Mouse (Mus musculus): ENCODE measurements around the gene Cyyr1.

DNA sequence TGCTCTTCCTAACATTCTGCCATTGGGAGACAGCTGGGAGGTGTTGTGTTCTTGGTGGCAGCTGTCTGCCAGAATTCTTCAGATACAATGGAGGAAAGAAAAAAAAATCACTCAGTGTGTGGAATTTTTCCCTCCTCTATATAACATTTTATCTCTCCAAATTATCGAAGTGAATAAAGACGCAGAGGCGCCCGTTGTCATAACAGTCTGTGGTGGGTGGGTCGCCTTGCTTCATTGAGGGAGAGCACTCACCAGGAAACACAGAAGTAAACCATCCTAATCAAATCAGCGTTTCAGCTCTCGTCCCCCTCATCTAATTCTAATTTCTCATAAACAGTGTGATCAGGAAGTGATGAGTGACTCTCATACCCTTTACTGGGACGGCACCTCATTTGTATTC, 17.1 kb downstream of the Cyyr1 start:
- TF ChIP-seq CTCF (IDR thresholded peaks at IDR 0.05; ENCODE audit: low read depth) = no peak
- no peak for TF ChIP-seq EP300 (IDR thresholded peaks at IDR 0.05; ENCODE audit: low read depth)
